Mouse (Mus musculus): Measurements from ENCODE around the gene Sema6c. TPM values are rescaled to one million over a fixed set of nuclear protein-coding genes. Genes with fewer than 3 reads are reported as not detected.
"Not testable (repeated sequence)": the region's sequence is repeated elsewhere in the genome, so short reads cannot be mapped to it uniquely, and the experiment has no call there.

Gene Sema6c
- polyA plus RNA-seq, 1 experiment from 2014 or later = 15.2 TPM

- WGBS = 89% methylated on average over 5 of the region's 5 CpGs
- Histone ChIP-seq H3K9ac (ENCODE audit: low read depth, low read length) (no peak overlapping the region), H3K9me3 (ENCODE audit: control insufficient read depth, low read length) (no peaks in the 10 kb centered on the region), H3K4me2 (ENCODE audit: low read length) (no peak overlapping the region), H3K4me3 (ENCODE audit: low read length) (no peak overlapping the region), H3K4me1 (ENCODE audit: control insufficient read depth, insufficient read depth, low read depth, low read length) (peaks cover 11% of the 10 kb centered on the region), H3K36me3 (ENCODE audit: control insufficient read depth, insufficient read depth, low read length) (peaks cover 5% of the 10 kb centered on the region; the same call in 1 of the 2 replicates), H3K27ac (ENCODE audit: low read depth, low read length) (no peak overlapping the region), H3K27me3 (replicated peaks; ENCODE audit: control insufficient read depth, insufficient read depth, low read length) (no peaks in the 10 kb centered on the region)
- no peak for ATAC-seq
Observed at GRCm38 (mm10) chr3:95130081-95130480, 30.2 kb upstream of the Sema6c start.

GRCm38 (mm10) chr3:95132389-95132788 is 27.9 kb upstream of the Sema6c start:
- not testable (repeated sequence) for ATAC-seq; H3K9me3 ChIP-seq (ENCODE audit: control insufficient read depth, low read length); H3K4me2 ChIP-seq (ENCODE audit: low read length); H3K9ac ChIP-seq (ENCODE audit: low read depth, low read length); H3K27ac ChIP-seq (ENCODE audit: low read depth, low read length); H3K4me3 ChIP-seq (ENCODE audit: low read length); H3K36me3 ChIP-seq (ENCODE audit: control insufficient read depth, insufficient read depth, low read length); H3K27me3 ChIP-seq (replicated peaks; ENCODE audit: control insufficient read depth, insufficient read depth, low read length)
- WGBS = 91% methylated on average over 2 of the region's 2 CpGs
- peaks cover 20% of the 10 kb centered on the region for H3K4me1 ChIP-seq (ENCODE audit: control insufficient read depth, insufficient read depth, low read depth, low read length)

- H3K27ac ChIP-seq (ENCODE audit: low read depth, low read length) = peak overlapping the region; percentile 15
- ATAC-seq = peak; percentile 16; the same call in 1 of the 2 replicates
Observed at GRCm38 (mm10) chr3:95133176-95133575, 27.1 kb upstream of the Sema6c start.

GRCm38 (mm10) chr3:95133680-95134101 is 26.6 kb upstream of the Sema6c start, which contains the start of the genes Scnm1 and Lysmd1:
Scnm1 (minus strand) TSS chr3:95134011.
Lysmd1 (plus strand) TSS chr3:95134088.
- peaks cover 20% of the 10 kb centered on the region for H3K4me1 ChIP-seq (ENCODE audit: control insufficient read depth, insufficient read depth, low read depth, low read length)
- H3K9me3 ChIP-seq (ENCODE audit: control insufficient read depth, low read length) = no peaks in the 10 kb centered on the region
- peak within 1 kb of the TSS; percentile 59 for H3K9ac ChIP-seq (ENCODE audit: low read depth, low read length)
- peak within 1 kb of the TSS; percentile 45 for H3K4me3 ChIP-seq (ENCODE audit: low read length)
- peak; percentile 96 for ATAC-seq
- H3K4me2 ChIP-seq (ENCODE audit: low read length) = peak within 1 kb of the TSS; percentile 88
- WGBS = 0% methylated on average over 20 of the region's 20 CpGs
- no peaks in the 10 kb centered on the region for H3K27me3 ChIP-seq (replicated peaks; ENCODE audit: control insufficient read depth, insufficient read depth, low read length)
- H3K27ac ChIP-seq (ENCODE audit: low read depth, low read length) = peak within 1 kb of the TSS; percentile 15
- H3K36me3 ChIP-seq (ENCODE audit: control insufficient read depth, insufficient read depth, low read length) = peaks cover 5% of the 10 kb centered on the region; the same call in 1 of the 2 replicates

More at GRCm38 (mm10) chr3:95133176-95133575, 27.1 kb upstream of the Sema6c start:
- Histone ChIP-seq H3K4me3 (ENCODE audit: low read length) (peak overlapping the region; percentile 45), H3K36me3 (ENCODE audit: control insufficient read depth, insufficient read depth, low read length) (peaks cover 5% of the 10 kb centered on the region; the same call in 1 of the 2 replicates), H3K27me3 (replicated peaks; ENCODE audit: control insufficient read depth, insufficient read depth, low read length) (no peaks in the 10 kb centered on the region), H3K4me2 (ENCODE audit: low read length) (peak overlapping the region; percentile 88), H3K4me1 (ENCODE audit: control insufficient read depth, insufficient read depth, low read depth, low read length) (peaks cover 20% of the 10 kb centered on the region), H3K9me3 (ENCODE audit: control insufficient read depth, low read length) (no peaks in the 10 kb centered on the region), H3K9ac (ENCODE audit: low read depth, low read length) (peak overlapping the region; percentile 59)
- 60% methylated on average over 11 of the region's 11 CpGs for WGBS

GRCm38 (mm10) chr3:95134133-95134532 is 26.1 kb upstream of the Sema6c start:
- H3K4me3 ChIP-seq (ENCODE audit: low read length) = peak overlapping the region; percentile 45
- H3K9ac ChIP-seq (ENCODE audit: low read depth, low read length); H3K27me3 ChIP-seq (replicated peaks; ENCODE audit: control insufficient read depth, insufficient read depth, low read length); H3K27ac ChIP-seq (ENCODE audit: low read depth, low read length); H3K4me2 ChIP-seq (ENCODE audit: low read length); H3K36me3 ChIP-seq (ENCODE audit: control insufficient read depth, insufficient read depth, low read length); H3K9me3 ChIP-seq (ENCODE audit: control insufficient read depth, low read length): not testable (repeated sequence)
- peaks cover 20% of the 10 kb centered on the region for H3K4me1 ChIP-seq (ENCODE audit: control insufficient read depth, insufficient read depth, low read depth, low read length)
- WGBS = no CpG with 5 or more reads among the region's 12 CpGs
- ATAC-seq = peak; percentile 73

- Histone ChIP-seq H3K36me3 (ENCODE audit: control insufficient read depth, insufficient read depth, low read length) (peaks cover 5% of the 10 kb centered on the region; the same call in 1 of the 2 replicates), H3K27ac (ENCODE audit: low read depth, low read length) (no peak overlapping the region), H3K4me2 (ENCODE audit: low read length) (peak overlapping the region; percentile 66), H3K9ac (ENCODE audit: low read depth, low read length) (peak overlapping the region; percentile 11; the same call in 1 of the 2 replicates), H3K27me3 (replicated peaks; ENCODE audit: control insufficient read depth, insufficient read depth, low read length) (no peaks in the 10 kb centered on the region), H3K4me1 (ENCODE audit: control insufficient read depth, insufficient read depth, low read depth, low read length) (peaks cover 18% of the 10 kb centered on the region), H3K4me3 (ENCODE audit: low read length) (peak overlapping the region; percentile 38), H3K9me3 (ENCODE audit: control insufficient read depth, low read length) (no peaks in the 10 kb centered on the region)
- ATAC-seq = no peak
- WGBS = 34% methylated on average over 6 of the region's 6 CpGs
Observed at GRCm38 (mm10) chr3:95135023-95135422, 25.2 kb upstream of the Sema6c start.

- no peaks in the 10 kb centered on the region for H3K9me3 ChIP-seq (ENCODE audit: control insufficient read depth, low read length)
- WGBS = 95% methylated on average over 7 of the region's 7 CpGs
- H3K27me3 ChIP-seq (replicated peaks; ENCODE audit: control insufficient read depth, insufficient read depth, low read length) = no peaks in the 10 kb centered on the region
- H3K9ac ChIP-seq (ENCODE audit: low read depth, low read length) = peak overlapping the region; percentile 11
- peak overlapping the region; percentile 66 for H3K4me2 ChIP-seq (ENCODE audit: low read length)
- H3K4me1 ChIP-seq (ENCODE audit: control insufficient read depth, insufficient read depth, low read depth, low read length) = peaks cover 18% of the 10 kb centered on the region
- ATAC-seq = no peak
- peaks cover 4% of the 10 kb centered on the region; the same call in 1 of the 2 replicates for H3K36me3 ChIP-seq (ENCODE audit: control insufficient read depth, insufficient read depth, low read length)
- no peak overlapping the region for H3K27ac ChIP-seq (ENCODE audit: low read depth, low read length)
- H3K4me3 ChIP-seq (ENCODE audit: low read length) = peak overlapping the region; percentile 38
Observed at GRCm38 (mm10) chr3:95135433-95136052, 24.7 kb upstream of the Sema6c start.

- ATAC-seq = no peak
- peaks cover 6% of the 10 kb centered on the region; the same call in 1 of the 2 replicates for H3K36me3 ChIP-seq (ENCODE audit: control insufficient read depth, insufficient read depth, low read length)
- H3K4me2 ChIP-seq (ENCODE audit: low read length) = no peak overlapping the region
- H3K9ac ChIP-seq (ENCODE audit: low read depth, low read length) = no peak overlapping the region
- 94% methylated on average over 3 of the region's 3 CpGs for WGBS
- H3K4me1 ChIP-seq (ENCODE audit: control insufficient read depth, insufficient read depth, low read depth, low read length) = peaks cover 18% of the 10 kb centered on the region
- H3K9me3 ChIP-seq (ENCODE audit: control insufficient read depth, low read length) = no peaks in the 10 kb centered on the region
- H3K27me3 ChIP-seq (replicated peaks; ENCODE audit: control insufficient read depth, insufficient read depth, low read length) = no peaks in the 10 kb centered on the region
- no peak overlapping the region for H3K27ac ChIP-seq (ENCODE audit: low read depth, low read length)
- no peak overlapping the region for H3K4me3 ChIP-seq (ENCODE audit: low read length)
Observed at GRCm38 (mm10) chr3:95136336-95136735, 23.9 kb upstream of the Sema6c start.

GRCm38 (mm10) chr3:95139586-95140288 is 20.5 kb upstream of the Sema6c start:
- Histone ChIP-seq H3K4me1 (ENCODE audit: control insufficient read depth, insufficient read depth, low read depth, low read length) (peaks cover 12% of the 10 kb centered on the region), H3K9me3 (ENCODE audit: control insufficient read depth, low read length) (no peaks in the 10 kb centered on the region)

More at GRCm38 (mm10) chr3:95139586-95140288, 20.5 kb upstream of the Sema6c start:
- no peak overlapping the region for H3K27ac ChIP-seq (ENCODE audit: low read depth, low read length)
- no peak overlapping the region for H3K9ac ChIP-seq (ENCODE audit: low read depth, low read length)
- no peak overlapping the region for H3K4me3 ChIP-seq (ENCODE audit: low read length)
- no peak overlapping the region for H3K4me2 ChIP-seq (ENCODE audit: low read length)
- no peak for ATAC-seq
- no peaks in the 10 kb centered on the region for H3K27me3 ChIP-seq (replicated peaks; ENCODE audit: control insufficient read depth, insufficient read depth, low read length)
- WGBS = 73% methylated on average over 25 of the region's 25 CpGs
- peaks cover 8% of the 10 kb centered on the region; the same call in 1 of the 2 replicates for H3K36me3 ChIP-seq (ENCODE audit: control insufficient read depth, insufficient read depth, low read length)
